Mouse (Mus musculus): ENCODE results near the gene Pitpnm1. TPM values are rescaled to one million over a fixed set of nuclear protein-coding genes. Genes with fewer than 3 reads are reported as not detected.

Gene Pitpnm1
- polyA plus RNA-seq (2016; fragmentation: Nextera tagmentation; extraction: Ambion mirVana): 21.5 and 22.9 TPM in 2 replicates

DNA sequence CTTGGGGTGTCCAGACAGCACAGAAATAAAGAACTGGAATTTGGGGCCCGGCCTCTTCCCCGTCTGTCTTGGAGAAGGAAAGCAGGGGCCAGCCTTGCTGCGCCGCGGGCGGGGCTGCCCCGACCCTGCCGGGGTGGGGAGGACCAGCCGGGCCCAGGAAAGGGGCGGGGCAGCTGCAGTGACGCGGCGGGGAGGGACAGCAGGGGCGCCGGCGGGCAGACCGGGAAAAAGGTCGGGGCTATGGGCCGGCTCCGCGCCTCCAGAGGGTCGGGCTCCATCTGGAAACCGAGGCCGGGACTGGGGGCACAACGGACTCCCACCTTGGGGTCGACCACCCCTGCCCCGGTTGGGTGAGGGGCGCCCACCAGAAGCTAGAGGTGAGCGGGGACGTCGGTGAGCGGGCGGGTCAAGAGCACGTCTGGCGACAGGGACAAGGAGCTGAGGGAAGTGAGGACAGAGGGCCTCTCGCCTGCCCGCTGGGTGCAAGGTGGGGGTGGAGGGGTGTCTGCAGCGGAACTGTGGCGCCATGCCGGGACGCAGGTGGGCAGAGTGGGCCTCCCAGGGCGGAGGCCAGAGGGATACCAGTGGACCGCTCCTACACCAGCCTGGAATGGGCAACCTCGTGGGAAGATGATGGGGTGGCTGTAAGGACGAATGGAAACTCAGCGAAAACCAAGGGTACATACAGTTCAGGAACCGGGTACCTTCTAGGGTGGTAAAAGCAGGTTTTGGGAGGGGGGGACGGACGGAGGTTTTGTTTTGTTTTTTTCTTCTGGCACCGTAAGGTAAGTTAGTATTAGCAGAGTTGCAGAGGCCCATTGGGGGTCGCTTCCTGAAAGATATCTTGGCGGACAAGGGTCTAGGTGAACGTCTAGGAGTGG, at the start of gene Pitpnm1:
Pitpnm1 (plus strand) TSS at position 162 of the 881 bp plus-strand sequence.
- Histone ChIP-seq H3K4me3 (replicated peaks) (peak within 1 kb of the TSS; percentile 57), H3K4me2 (peak within 1 kb of the TSS; percentile 95), H3K9me3 (no peaks in the 10 kb centered on the region), H3K27ac (no peak within 1 kb of the TSS), H3K36me3 (replicated peaks) (no peaks in the 10 kb centered on the region), H3K27me3 (peaks cover 43% of the 10 kb centered on the region), H3K9ac (peak within 1 kb of the TSS; percentile 66), H3K4me1 (peaks cover 54% of the 10 kb centered on the region)
- no peak for ATAC-seq (ENCODE audit: low FRiP score)
- 1% methylated on average over 53 of the region's 53 CpGs for WGBS

DNA sequence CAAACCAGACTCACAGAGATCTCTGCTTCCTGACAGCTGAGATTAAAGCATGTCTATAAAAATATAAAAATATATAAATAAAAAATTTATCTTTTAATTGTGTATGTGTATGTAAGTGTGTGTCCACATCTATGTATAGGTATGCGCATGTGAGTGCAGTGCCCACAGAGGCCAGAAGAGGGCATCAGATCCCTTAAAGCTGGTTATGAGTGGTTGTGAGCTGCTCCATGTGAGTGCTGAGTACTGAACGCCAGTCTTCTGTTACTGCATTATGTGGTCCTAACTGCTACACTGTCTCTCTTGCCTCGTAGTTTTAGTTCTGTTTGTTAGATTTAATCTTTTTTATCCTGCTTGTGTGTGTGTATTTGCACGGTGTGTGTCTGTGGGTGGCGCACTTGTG, 48.8 kb upstream of the Pitpnm1 start:
- Histone ChIP-seq H3K4me2 (no peak overlapping the region), H3K27ac (no peak overlapping the region), H3K4me1 (no peaks in the 10 kb centered on the region), H3K9ac (no peak overlapping the region), H3K4me3 (replicated peaks) (no peak overlapping the region), H3K27me3 (no peaks in the 10 kb centered on the region), H3K36me3 (replicated peaks) (no peaks in the 10 kb centered on the region), H3K9me3 (no peaks in the 10 kb centered on the region)
- ATAC-seq (ENCODE audit: low FRiP score): no peak
- 90% methylated on average over 5 of the region's 5 CpGs for WGBS

DNA sequence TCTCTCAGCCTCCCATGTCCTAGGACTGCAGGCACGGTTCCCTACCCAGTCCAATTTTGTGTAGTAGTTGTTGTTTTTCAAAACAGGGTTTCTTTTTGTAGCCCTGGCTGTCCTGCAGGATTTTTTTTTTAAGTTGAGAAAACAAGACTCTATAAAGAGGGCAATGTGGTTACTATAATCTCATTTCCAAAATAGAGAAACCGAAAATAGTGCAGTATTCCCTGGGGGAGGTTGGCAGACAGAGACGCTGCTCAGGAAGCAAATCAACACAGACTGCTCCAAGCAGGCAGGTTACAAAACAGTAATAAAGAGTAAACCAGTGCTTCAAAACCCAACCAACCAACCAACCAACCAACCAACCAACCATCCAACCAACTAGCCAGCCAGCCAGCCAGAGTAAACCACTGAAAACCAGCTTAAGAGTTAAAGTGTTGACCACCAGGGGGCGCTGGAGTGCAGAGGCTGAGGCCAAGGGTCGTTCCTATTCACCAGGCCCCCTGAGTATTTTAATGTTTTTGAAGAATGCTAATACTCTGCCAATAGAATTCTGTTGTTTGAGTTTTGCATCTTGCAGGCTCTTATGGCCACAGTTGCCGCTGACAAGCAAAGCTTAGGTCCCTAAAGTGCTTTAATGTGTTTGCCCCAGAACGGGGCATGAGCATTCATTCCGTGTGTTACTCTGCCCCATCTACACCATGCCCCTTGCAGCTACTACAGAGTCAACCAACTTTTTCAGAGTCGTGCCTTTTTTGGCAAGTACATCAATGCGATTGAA, 47.9 kb upstream of the Pitpnm1 start:
- Histone ChIP-seq H3K9ac (no peak overlapping the region), H3K27ac (no peak overlapping the region), H3K4me1 (no peaks in the 10 kb centered on the region), H3K36me3 (replicated peaks) (no peaks in the 10 kb centered on the region), H3K27me3 (no peaks in the 10 kb centered on the region), H3K4me3 (replicated peaks) (no peak overlapping the region), H3K9me3 (no peaks in the 10 kb centered on the region), H3K4me2 (no peak overlapping the region)
- ATAC-seq (ENCODE audit: low FRiP score): no peak
- 54% methylated on average over 10 of the region's 10 CpGs for WGBS

DNA sequence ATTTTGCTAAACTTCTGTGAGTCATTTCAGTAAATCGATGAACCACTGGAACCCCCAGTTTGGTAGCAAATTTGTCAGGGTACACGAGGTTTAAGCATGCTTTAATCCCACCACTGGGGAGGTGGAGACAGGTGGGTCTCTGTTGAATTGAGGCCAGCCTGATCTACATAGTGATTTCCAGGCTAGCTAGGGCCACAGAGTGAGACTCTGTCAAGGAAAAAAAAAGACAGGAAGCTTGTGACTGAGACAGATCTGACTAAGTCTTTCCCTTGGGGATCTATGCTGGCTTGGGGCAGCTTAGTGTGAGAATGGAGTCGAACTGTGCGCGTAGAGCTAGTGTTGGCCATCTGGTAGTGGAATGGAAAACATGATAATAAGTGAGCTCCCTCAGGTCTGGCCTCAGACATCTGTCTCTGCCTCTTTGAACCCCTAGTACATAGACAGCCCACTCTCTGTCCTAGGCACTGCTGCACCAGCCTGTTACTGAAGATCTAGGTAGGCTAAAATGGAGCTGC, 47.2 kb upstream of the Pitpnm1 start:
- Histone ChIP-seq H3K36me3 (replicated peaks) (no peaks in the 10 kb centered on the region), H3K27ac (no peak overlapping the region), H3K4me1 (no peaks in the 10 kb centered on the region), H3K4me2 (no peak overlapping the region), H3K27me3 (no peaks in the 10 kb centered on the region), H3K9me3 (no peaks in the 10 kb centered on the region), H3K9ac (no peak overlapping the region), H3K4me3 (replicated peaks) (no peak overlapping the region)
- 88% methylated on average over 5 of the region's 5 CpGs for WGBS
- no peak for ATAC-seq (ENCODE audit: low FRiP score)

DNA sequence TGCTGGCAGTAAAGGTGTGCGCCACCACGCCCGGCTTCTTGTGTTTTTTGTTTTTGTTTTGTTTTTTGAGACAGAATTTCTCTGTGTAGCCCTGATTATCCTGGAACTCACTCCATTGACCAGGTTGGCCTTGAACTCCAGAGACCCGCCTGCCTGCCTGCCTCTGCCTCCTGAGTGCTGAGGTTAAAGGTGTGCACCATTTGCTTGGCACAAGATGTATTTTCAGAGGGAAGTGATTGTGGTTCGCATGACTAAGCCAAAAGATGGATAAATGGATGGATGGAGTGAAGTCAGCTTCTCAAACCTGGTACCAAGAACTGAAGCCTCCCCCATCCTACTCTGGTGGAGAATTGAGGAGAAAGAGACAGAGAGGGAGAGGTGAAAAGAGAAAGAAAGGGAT, 45.2 kb upstream of the Pitpnm1 start:
- Histone ChIP-seq H3K36me3 (replicated peaks) (no peaks in the 10 kb centered on the region), H3K4me1 (no peaks in the 10 kb centered on the region), H3K27me3 (no peaks in the 10 kb centered on the region), H3K9ac (no peak overlapping the region), H3K9me3 (no peaks in the 10 kb centered on the region), H3K4me3 (replicated peaks) (no peak overlapping the region), H3K27ac (no peak overlapping the region), H3K4me2 (no peak overlapping the region)
- ATAC-seq (ENCODE audit: low FRiP score): no peak
- 81% methylated on average over 5 of the region's 5 CpGs for WGBS

DNA sequence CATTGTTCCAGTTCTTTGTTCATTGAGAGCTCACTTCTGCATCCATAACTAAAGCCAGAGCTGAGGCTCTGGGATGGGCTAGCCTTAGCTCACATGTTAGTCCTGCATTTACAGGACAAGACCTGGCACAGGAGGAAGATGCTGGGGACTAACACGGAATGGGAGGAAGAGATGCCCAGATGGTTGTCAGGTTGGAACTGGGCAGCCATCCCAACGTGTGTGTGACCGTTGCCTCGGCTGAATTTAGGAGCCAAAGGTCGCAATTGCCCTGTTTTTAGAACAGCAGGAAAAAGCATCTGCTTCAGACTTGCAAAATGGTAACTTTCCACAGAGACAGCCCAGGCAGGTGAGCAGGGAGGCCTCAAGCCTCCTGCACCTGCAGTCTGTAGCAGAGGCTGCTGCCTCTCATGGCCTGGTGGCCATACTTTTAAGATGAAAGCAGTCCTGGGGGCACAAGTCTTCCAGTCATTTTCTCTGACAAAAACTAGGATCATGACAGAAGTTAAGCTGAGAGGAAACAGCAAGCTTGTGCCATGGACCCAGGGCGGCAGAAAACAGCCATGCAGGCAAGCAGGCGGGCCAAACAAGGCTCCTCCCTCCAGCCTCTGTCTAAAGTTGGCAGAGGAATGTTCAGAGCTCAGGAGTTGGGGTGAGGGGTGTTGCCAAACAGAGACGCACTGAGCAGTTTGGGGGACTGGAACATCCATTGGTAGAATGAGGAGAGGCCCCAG, 44.4 kb upstream of the Pitpnm1 start:
- no peaks in the 10 kb centered on the region for H3K4me1 ChIP-seq
- no peak overlapping the region for H3K4me2 ChIP-seq
- no peaks in the 10 kb centered on the region for H3K36me3 ChIP-seq (replicated peaks)
- H3K27ac ChIP-seq: no peak overlapping the region
- ATAC-seq (ENCODE audit: low FRiP score): no peak
- 78% methylated on average over 8 of the region's 8 CpGs for WGBS
- H3K4me3 ChIP-seq (replicated peaks): no peak overlapping the region
- H3K27me3 ChIP-seq: no peaks in the 10 kb centered on the region
- no peak overlapping the region for H3K9ac ChIP-seq
- no peaks in the 10 kb centered on the region for H3K9me3 ChIP-seq

DNA sequence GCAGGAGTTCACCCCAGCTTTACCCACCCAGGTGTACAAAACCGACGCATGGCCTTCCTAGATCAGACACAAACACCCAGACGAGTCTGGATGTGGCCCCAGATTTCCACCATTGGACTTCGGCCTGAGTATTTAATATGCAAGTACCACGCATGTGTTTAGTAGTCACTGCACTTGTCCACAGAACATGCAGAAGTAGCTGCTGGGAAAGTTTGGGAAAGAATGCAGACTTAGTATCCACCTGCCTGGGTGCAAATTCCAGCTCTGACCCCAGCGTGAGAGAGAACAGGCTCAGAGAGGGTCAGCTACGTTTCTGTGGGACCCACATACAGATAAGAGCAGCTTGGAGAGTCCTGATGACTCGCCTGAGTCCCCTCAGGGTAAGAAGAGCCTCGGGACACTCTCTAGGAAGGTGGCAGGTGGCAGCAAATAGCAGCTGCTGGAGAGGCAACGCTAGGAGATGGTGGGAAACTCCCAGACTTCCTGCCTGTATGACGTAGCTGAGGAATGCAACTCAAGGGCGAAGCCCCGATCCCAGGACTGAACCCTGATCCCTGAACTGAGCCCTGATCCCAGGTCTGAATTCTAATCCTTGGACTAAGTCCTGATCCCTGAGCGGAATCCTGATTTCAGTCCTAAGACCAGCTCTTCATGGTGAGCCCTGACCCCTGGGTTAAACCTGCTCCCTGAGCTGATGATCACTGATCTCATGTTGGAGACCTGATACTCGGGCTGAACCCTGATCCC, 43.7 kb upstream of the Pitpnm1 start:
- H3K27ac ChIP-seq: no peak overlapping the region
- no peak overlapping the region for H3K4me2 ChIP-seq
- no peaks in the 10 kb centered on the region for H3K27me3 ChIP-seq
- no peaks in the 10 kb centered on the region for H3K36me3 ChIP-seq (replicated peaks)
- H3K4me1 ChIP-seq: no peaks in the 10 kb centered on the region
- no peaks in the 10 kb centered on the region for H3K9me3 ChIP-seq
- WGBS: 63% methylated on average over 15 of the region's 15 CpGs
- no peak overlapping the region for H3K4me3 ChIP-seq (replicated peaks)
- ATAC-seq (ENCODE audit: low FRiP score): no peak
- no peak overlapping the region for H3K9ac ChIP-seq

DNA sequence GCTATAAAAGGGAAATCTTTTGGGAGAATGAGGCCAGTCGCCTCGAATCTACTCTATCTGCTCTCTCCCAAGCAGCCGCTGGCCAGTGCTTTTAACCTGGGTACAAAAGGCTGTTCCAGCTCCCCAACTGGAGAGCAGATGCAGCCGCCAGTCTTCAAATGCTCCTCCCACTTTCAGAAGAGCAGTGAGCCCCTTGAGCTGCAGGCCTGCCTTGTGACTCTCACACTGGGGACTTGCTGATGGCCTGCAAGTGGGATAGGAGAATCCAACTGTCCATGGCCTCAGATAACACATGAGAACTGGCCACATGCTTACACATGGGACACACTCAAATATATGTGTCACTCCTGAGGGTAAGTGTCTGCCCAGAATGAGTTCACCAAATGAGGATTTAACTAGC, 43.1 kb upstream of the Pitpnm1 start:
- H3K4me1 ChIP-seq: no peaks in the 10 kb centered on the region
- H3K36me3 ChIP-seq (replicated peaks): no peaks in the 10 kb centered on the region
- H3K4me2 ChIP-seq: no peak overlapping the region
- no peak overlapping the region for H3K9ac ChIP-seq
- ATAC-seq (ENCODE audit: low FRiP score): no peak
- H3K27ac ChIP-seq: no peak overlapping the region
- H3K9me3 ChIP-seq: no peaks in the 10 kb centered on the region
- no peak overlapping the region for H3K4me3 ChIP-seq (replicated peaks)
- WGBS: 34% methylated on average over 4 of the region's 4 CpGs
- H3K27me3 ChIP-seq: no peaks in the 10 kb centered on the region

DNA sequence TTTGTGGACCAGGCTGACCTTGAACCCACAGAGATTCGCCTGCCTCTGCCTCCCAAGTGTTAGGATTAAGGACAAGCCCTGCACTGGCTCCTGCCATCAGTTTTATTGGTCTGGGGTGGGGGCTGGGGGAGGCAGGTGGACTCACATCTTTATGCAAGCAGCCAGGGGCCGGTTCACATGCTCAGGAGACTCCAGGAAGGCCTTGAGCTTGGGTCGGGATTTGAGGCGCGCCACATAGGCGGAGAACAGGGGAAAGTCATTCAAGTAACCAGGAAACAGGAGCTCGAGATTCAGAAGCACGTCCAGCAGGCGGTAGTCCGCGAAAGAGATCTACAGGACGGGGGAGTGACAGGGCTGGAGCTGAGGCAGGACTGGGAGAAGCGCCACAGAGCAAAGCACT, 42.4 kb upstream of the Pitpnm1 start:
- H3K4me2 ChIP-seq: no peak overlapping the region
- H3K9me3 ChIP-seq: no peaks in the 10 kb centered on the region
- no peak overlapping the region for H3K27ac ChIP-seq
- no peaks in the 10 kb centered on the region for H3K4me1 ChIP-seq
- H3K4me3 ChIP-seq (replicated peaks): no peak overlapping the region
- H3K27me3 ChIP-seq: no peaks in the 10 kb centered on the region
- no peak for ATAC-seq (ENCODE audit: low FRiP score)
- H3K36me3 ChIP-seq (replicated peaks): no peaks in the 10 kb centered on the region
- no peak overlapping the region for H3K9ac ChIP-seq
- WGBS: 83% methylated on average over 13 of the region's 13 CpGs

DNA sequence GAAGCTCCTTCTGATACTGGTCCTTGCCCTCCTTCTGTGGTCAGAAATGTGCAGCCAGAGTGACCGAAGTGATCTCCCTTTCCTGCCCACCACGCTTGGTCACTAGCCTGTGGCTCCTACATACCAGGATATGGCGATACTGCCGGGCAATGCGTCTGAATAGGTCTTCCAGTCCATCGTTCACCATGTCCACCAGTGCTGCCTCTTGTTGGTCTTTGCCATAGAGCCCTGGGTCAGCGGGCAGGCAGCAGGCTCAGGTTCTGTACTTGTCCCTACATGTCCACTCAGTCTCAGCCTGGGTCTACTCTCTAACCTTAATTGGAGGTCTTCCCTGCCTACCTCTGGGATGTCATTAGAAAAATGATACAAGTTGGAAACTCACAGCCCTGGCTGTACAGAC, 41.8 kb upstream of the Pitpnm1 start:
- no peaks in the 10 kb centered on the region for H3K9me3 ChIP-seq
- no peaks in the 10 kb centered on the region for H3K36me3 ChIP-seq (replicated peaks)
- WGBS: 93% methylated on average over 7 of the region's 7 CpGs
- no peaks in the 10 kb centered on the region for H3K27me3 ChIP-seq
- H3K27ac ChIP-seq: no peak overlapping the region
- no peak overlapping the region for H3K4me3 ChIP-seq (replicated peaks)
- H3K9ac ChIP-seq: no peak overlapping the region
- no peak for ATAC-seq (ENCODE audit: low FRiP score)
- no peak overlapping the region for H3K4me2 ChIP-seq
- no peaks in the 10 kb centered on the region for H3K4me1 ChIP-seq

DNA sequence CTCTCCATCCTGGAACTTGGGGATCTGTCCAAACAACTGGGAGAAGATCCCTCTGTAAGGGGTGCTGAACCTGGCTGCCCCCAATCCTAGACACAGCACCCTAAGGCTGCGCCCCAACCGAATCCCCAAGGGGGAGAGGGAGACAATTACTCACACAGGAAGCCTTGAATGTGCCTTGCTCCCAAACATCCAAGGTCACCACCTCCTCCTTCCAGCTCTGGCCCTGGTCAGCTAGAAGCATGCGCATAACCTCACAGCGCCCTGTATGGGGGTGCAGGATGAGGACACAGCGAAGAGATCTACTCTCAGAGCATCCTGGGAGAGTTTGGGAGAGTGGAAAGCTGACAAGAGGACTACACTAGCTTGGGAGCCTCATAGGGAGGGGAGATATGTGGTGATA, 41.2 kb upstream of the Pitpnm1 start:
- no peaks in the 10 kb centered on the region for H3K4me1 ChIP-seq
- no peaks in the 10 kb centered on the region for H3K27me3 ChIP-seq
- no peak overlapping the region for H3K4me3 ChIP-seq (replicated peaks)
- no peaks in the 10 kb centered on the region for H3K9me3 ChIP-seq
- no peak for ATAC-seq (ENCODE audit: low FRiP score)
- H3K9ac ChIP-seq: no peak overlapping the region
- no peak overlapping the region for H3K4me2 ChIP-seq
- H3K36me3 ChIP-seq (replicated peaks): no peaks in the 10 kb centered on the region
- 93% methylated on average over 5 of the region's 5 CpGs for WGBS
- no peak overlapping the region for H3K27ac ChIP-seq

Data from forebrain, embryonic 12.5 days (tissue).